Mouse (Mus musculus) kidney, adult 9 months (tissue): ENCODE measurements at regions not wholly inside any gene's neighbourhood (a gene's known extent, or its start where the extent isn't known, plus 50 kb on each side); places are given as distances from the start of the nearest gene placed in this dataset.

ENCODE experiments used
- DNase-seq: peaks from one replicate; pipeline ENCODE4 v3.0.0; 2022

DNA sequence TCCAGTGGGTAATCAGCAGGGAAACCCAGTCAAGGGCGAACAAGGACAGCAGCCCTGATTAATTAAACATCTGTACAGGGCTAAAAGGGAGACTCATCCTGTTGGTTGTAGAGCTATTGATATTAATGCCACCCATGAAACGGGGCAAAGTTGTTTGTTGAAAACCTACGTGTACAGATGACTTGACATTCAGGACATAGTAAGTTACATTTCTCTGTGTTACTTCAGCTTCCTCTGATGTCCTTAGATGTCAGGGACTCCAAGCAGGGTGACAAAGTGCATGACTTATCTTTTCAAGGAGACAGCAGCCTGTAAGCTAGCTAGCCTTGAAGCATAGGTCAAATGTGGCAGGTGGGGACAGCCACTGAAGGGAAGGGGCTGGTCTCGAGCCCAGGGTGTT lies 390.5 kb downstream of the Ccdc171 start:
- DNase-seq = no peak

DNA sequence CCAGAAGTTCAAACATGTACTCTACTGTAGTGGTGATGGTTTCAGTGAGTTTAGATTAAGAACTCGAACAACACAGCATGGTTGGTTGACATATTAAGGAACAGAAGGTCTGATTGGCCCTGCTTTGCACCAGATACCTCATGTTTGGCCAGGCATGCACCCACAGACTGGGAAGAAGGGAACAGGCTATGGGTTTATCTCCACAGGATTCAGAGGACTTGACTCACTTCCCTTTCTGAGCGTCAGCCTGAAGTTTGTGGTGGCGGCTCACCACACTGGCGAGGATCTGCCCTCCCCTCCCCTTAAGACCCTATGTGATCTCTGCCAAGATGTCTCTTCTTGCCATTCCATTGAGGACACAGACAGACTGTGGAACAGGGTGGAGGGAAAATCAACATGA lies 391.7 kb downstream of the Ccdc171 start:
- DNase-seq = no peak

DNA sequence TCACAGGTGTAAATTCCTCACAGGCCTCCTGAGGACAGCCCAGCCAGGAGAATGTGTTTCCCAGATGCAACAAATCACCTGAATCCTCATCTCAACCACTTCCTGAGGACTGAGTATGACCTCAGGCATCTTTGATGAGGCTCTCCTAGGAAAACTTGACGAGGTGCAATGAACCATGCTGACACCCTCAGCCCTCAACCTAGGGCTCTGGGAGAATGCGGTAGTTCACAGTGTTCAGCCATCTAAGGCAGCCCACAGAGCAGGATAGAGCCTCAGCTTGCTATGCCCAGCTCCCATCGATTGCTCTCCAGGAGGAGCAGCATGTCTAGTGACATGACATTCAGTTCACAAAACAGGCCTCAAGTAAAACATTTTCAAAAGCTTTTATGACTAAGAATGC lies 392.7 kb downstream of the Ccdc171 start:
- DNase-seq = no peak

DNA sequence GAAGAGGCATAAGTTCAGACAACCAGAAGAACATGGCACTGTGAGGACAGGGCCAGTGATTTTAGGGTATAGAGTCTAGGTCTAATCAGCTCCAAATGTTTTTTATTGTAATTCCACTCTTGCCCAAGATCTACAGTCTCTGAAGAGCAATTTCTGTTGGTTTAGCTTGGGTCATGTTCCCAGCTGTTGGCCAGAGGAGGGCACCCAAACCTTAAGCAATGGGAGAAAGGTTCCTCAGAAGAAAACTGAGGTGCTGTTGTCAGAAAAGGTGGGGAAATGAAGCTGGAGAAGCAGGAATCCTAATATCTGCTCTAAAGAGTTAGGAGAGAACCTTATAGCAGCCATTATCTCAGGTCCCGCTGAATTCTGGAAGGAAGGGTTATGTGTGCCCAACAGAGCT lies 393.7 kb downstream of the Ccdc171 start:
- DNase-seq = no peak

DNA sequence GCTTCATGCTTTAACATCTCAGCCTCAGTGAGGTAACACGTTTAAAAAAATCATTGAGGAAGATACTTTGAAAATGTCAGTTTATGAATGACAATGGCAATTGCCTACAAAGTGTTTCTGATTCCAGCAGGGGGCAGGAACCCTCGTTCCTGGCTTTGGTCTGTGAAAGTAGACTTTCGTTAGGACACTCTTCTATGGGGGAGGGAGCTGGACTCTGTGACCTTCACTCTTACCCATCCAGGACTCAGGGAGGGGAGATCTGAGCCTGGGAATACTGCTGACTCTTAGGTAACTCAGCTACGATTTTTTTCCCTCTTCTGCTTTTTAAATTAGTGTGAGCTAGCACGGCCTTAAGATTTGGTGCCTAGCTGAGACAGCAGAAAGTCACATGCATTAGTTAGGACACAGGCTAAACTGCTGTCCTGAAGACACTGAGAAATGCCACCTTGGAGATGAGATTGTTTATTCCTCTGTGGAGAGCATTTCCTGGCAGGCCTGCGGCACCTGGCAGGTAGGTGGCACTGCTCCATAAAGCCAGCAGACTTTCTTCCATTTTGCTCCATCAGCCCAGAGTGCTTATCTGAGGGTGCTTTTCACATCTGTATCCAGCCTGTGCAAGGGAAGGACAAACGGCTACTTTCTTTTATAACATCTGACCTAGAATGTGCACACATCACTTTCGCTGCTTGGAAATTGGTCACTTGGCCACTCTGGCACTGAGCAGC lies 399.9 kb downstream of the Ccdc171 start:
- DNase-seq = peak; percentile 66

DNA sequence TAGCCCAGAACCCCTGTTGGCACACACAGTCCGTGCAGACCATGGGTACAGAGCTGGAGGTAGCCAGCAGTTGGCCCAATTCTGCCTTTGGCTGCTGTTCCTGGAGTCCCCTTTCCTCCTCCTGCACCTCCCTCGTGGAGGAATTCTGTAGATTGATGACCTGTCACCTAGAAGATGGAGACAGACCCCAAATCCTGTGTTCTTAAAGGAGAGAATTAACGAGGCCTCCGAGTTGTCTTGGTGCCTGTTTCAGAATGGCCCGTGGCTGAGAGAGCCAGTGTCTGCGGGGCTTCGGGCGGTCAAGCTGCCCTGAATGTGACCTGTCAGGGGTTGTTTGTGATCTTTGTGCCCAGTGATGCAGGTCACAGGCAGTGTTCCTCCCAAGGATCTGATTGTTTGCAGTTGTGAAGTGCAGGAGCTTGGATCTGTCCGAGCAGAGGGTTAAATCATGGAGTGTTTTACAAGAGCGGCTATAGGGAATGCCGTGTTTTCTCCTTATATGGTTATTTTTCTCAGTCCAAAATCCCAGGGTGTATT lies 400.9 kb downstream of the Ccdc171 start:
- DNase-seq = peak; percentile 2

DNA sequence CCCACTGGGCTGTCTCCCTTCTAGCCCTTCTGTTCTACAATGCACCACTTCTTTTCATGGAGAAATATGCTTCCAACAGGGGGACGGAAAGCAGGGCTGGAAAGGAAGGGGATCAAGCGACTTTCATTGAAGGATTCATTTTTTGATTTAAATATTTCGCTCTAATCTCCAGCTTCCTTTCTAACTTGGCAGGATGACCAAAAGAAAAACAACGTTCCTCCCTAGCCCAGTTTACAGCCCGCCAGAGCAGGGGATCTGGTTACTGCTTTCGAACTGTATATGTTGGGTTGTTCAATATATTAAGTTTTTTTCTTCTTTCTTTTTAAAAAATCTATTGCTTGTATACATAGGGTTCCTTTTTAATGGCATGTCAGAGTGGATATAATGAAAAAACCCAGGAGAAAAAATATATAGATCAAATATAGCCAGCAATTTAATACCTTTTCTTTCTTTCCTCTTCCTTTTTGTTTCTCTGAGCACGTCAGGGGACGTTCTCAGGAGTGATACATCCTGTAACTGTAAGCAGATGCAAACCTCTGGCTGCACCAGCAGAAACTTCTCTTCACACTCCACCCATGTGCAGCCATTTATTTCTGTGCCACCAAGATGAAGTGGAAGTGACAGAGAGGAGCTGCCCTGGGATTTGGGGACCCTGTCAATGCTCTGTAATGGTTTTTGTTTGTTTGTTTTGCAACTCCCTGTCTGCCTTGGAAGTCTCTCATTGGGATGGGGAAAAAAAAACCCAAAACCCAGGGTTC lies 406.7 kb downstream of the Ccdc171 start:
- no peak for DNase-seq

DNA sequence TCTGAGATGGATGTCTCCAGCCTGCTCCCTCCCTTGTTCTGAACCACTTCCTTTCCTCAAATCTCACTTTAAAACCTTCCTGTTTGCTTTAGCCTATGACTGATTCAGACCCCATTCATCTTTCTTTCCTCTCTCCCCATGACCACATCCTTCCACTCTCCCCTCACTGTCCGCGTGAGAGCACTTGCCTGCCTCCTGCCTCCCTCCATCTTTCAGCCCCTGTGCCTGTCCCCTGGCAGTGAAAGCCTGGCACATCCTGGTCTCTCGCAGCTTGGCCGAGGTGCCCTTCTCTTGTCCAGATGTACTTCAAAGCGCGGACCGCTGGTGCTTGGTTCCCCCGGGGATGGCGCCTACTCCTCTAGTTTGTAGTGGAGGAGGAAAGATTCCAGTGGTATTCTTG lies 416.3 kb downstream of the Ccdc171 start:
- no peak for DNase-seq

DNA sequence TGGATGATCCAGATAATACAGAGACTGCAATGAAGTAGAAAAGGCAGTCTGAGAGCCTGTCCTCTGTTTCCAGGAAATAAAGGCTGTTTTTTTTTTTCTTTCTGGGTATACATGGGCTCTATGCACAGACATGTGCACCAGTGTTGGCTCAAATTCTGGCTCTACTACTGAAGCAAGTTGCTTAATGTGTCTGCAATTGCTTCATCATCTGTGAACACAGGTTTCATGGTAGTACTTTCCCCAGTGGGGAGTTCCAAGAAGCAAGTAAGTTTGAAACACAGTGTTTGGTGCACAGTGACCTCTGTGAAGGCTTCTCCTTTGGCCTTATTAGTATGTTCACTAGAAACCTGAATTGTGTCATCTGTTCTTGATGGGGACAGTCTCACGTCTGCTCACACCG lies 424.3 kb downstream of the Ccdc171 start:
- no peak for DNase-seq

DNA sequence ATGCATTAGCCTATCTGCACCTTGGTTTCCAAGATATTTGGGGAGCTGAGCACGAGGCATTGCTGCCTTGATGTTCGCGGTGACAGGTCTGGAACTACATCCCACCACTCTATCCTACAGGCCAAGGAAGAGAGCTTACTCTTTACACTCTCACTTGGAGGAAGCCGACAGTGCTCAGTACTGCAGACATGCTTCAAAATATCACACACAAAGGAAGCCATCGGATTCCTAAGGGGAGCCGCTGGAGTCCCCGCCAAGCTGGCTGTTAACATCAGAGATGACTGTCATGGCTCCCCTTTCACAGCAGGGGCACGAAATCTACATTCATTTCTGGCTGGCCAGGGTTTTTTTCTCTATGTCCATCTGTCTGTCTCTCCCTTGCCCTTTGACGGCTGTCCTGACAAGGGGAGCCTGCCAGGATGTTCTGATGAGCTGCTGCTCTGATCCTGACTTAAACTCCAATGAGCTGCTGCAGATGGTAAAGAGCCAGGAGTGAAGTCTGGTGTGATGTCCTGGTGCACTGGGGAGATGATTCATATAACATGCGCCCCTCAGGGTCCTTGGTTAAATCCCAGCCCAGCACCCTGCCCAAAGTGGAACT lies 425.6 kb downstream of the Ccdc171 start:
- DNase-seq = no peak

DNA sequence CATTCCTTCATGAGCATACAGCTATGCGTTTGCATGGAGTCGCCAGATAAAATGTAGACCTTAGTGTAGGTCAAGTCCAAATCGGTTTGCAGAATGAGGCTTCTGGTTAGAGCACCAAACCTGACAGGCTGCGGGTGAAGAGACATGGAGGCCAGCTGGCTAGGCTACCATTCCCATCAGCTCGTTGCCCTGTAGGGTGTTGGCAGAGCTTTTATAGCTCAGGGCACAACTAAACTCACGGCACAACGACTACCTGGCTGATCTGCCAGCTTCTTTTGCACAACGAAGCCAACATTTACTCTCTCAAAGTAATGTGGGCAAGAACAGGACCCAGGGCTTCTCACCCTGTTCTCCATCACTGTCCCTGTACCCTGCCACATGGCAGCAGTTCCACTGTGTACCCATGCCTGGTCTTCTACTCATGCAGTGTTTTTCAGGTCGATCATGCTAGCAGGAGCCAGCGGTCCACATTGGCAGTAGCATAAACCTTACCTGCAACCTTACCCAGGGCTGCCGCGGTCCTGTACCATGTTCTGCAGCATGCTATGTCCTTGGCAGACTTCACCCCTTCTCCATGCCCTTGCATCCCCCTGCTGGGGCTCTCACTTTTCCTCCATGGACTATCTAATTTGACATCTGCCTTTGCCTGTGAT lies 431.0 kb downstream of the Ccdc171 start:
- no peak for DNase-seq

DNA sequence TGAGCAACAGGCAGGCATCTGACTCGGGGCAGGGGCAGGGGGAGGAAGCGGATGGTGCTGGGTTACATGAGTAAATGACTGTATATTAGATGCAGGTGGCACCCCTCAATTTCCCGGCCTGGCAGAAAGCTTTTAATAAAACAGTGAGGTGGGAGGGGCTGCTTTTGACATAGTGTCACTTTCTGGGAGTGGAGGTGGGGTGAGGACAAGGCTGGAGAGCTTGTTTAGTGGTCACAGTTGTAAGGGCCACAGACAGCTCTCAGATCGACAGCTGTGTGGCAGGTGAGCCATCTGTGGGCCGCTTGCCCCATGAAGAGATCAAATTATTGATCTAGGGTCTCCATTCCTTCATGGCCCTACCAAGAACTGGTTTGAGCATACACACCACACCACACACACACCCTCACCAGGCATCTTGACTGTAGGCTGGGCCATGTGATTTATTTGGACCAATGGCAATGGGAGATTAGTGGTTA lies 431.9 kb downstream of the Ccdc171 start:
- DNase-seq = no peak

DNA sequence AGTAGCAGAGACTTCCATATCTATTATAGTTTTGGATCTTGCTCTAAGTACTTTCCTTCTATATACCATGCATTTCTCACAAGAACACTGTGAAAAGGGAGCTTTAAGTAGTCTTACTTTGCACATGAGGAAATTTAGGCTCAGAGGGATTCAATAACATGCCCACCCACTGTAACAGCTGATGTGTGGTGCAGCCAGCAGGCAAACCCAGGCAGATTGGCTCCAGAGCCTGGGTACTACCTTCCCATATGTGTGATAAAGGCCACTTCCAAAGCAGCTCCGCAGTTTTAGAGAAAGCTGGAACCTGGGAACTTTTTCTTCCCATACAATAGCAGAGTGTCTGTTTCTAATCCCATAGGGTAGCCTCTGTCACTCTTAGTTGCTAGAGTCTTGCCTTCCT lies 441.6 kb downstream of the Ccdc171 start:
- no peak for DNase-seq

DNA sequence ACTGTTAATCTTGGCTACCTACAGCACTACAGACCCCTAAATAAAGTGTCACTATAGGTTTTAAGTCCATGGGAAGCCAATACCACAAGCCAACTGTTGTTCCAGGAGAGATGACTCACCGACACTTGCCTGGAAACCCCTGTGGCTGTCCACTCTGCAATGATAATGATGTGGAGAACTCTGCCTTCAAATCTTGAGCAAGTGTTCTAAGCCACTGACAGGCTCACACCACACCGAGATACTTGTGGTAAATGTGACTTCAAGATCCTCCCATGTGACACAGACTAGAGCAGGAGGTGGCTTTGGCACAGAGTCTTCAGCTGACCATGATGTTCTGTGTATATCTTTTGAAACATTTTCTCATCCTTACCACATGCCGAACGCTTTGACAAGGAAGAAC lies 447.8 kb downstream of the Ccdc171 start:
- no peak for DNase-seq

DNA sequence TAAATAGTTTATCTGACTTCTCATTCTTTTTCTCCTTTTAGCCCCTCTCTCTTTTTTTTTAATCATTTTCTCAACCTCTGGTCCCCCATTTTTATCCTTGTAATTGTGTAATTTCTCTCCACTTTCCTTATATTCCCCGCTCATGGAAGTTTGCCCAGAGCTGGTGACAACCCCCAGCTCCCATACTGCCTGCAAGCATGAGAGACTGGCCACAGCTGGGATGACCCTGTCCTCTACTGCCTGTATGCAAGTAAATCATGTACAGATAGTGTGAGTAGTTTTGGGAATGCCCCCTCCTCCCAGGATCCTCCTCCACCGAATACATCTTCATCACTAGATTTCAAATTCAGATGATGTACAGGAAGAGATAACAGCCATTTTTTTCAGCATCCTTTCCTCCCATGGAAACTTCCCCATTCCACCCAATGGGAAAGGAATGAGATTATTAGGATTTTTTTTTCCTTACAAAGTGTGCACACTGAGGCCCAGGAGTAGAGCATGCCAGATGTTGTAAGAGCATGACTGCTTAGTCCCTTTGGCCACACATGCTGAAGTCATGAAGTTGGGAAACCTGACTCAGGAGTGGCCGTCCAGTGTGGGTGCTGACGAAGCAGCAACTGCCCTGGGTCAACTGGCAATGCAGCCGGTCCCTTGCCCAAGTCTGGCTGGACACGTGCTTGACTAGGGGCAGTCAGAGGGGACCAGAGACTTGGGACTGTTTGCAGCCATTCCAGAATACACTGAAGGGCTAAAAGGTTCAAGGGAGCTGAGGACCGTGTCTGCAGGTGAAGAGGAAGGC lies 449.1 kb downstream of the Ccdc171 start:
- DNase-seq = no peak

DNA sequence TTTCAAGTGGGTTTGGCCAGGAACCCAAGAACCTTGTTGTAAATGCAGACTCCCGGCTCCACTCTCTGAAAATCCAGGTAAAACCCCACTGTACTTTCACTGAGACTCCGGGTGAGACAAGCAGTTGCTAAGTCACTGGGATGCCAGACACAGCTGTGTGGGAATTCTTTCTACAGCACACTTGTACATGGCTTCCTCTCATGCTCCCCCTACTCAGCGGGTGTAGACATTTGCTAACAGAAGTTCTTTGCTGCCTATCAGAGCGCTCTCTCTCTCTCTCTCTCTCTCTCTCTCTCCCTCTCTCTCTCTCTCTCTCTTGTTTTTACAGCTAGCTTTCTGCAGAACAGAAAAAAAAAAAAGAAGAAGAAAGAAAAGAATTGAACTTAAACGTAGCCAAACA lies 450.2 kb downstream of the Ccdc171 start:
- no peak for DNase-seq

DNA sequence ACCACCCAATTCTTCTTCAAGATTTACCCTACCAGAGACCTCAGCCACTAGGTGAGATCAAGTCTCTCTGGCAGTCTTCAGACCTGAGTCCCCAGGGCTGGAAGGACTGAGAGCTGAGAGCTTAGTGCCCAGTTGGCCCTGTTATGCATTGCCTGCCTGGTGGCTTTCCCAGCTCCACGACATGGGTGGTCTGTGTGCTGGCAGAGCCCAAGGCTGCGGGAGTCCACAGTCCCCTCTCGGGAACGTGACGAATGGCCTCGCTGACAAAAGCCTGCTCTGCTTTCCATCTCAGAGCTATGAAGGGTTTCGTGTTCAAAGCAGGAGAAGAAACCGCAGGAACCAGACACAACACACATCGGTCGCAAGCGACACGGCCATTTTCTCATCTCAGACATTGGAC lies 450.7 kb downstream of the Ccdc171 start:
- no peak for DNase-seq

DNA sequence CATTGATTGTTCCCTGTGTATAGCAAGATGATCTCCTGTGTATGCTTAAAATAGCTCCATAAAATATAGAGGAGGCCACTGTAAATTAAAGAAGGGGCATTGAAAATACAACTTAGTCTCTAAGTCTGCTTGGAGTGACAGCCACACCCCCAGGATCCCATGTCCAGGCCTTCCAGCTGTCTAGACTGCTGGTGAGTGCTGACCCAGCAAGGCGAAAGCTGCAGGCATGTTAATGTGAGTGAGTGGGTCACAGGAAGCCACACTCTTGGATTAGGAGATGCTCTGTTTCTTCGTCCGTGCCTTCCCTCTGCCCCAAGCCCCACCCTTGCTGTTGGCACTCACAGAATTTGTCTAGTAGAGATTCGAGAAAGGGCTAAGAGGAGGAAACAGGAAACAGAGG lies 453.7 kb downstream of the Ccdc171 start:
- no peak for DNase-seq

DNA sequence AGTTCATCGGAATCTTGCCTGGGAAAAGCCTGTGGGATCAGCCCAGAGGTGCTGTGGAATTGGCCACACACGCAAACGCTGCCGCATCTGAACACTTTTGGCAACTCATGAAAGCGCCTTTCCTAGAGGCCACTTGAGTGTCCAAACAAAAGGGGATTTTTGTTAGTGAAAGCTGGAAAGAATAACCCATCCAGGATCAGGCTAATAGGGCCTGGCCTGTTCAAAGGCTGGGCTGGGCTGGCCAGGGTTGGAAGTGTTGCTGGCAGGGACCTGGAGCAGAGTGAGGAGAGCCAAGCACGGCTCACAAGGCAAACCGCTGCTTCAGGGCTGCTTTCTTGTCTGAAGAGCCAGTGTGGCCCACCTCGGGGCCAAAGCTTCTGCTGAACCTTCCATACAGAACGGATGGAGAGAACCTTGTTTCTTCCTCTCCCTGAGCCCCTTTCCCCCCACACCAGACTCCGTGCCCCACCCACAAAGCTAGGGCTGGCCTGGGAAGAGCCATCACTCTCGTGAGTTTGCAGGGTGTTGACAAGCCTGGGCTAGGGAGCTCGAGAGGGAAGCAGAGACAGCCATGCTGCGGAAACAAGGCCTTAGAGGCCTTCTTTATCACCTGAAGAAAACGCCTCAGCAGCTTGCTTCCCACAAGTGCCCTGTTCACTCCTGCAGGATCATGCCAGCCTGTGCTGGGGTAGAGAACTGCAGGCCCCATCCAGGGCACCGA lies 459.5 kb downstream of the Ccdc171 start:
- no peak for DNase-seq

DNA sequence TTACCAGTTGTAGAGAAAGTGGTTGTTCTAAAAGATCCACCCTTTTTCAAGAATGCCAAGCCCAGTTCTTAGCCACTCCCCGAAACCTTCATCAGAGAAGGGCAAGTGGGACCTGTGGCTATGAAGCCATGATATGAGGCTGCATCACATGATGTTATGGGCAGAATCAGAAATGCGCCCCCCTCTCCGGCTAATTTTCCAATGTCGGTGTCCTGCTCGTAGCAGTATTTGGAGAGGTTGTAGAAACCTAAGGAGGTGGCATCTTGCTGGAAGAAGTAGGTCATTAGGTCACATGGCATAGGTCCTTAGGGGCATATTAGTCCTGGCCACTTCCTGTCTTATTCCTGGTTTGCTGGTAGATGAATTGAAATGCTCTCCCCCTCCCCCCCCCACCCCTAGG lies 460.1 kb downstream of the Ccdc171 start:
- DNase-seq = no peak

DNA sequence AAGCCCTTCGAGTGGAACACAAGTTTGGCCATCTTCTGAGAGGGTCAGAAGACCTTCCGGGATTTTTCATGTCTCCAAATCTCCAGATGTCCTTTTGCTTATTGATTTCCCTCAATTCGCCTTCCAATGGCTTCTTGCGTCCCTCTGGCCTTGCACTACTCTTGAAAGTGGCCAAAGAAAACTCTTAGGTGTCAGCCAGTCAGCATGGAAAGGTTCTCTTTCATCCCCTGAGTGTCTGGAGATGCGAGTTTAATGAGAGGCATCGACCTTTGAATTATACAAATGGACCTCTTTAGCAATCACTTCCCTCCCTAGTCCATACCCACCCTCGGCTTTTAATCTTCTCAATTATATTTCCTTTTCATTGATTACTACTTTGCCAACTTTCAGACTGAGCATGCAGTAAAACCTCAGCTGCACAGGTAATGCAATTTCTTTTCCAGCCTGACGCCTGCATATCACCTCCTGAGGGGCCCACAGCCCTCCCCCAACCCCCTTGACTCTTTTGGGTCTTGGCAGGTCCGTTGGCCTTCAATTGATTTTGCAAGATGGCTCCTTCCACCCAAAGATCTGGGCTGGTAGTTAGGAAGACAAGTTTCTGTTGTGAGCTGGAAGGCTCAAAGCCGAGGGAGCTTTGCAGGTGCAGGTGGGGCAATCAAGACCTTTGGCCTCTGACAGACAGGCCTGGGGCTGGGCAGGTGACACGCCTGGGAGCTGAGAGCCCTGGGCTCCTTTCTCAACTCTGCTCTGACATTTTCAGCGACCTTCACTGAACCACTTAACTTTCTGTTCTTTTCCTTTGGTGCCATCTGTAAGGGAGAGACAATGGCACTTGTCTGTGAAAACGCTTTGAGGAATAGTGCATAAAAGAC lies 461.8 kb downstream of the Ccdc171 start:
- no peak for DNase-seq
